Mouse (Mus musculus): ENCODE results near the gene Kif2a. TPM values are rescaled to one million over a fixed set of nuclear protein-coding genes. Genes with fewer than 3 reads are reported as not detected.

Gene Kif2a
- total and polyA plus RNA-seq, 3 experiments, result 4.3 to 37.6 (median 27.0) TPM

- Histone ChIP-seq H3K9ac (ENCODE audit: low read depth, low read length) (no peak overlapping the region), H3K27me3 (ENCODE audit: control insufficient read depth, insufficient read depth, low read length) (no peaks in the 10 kb centered on the region), H3K27ac (no peak overlapping the region), H3K4me1 (ENCODE audit: control insufficient read depth, insufficient read depth, low read length) (no peaks in the 10 kb centered on the region), H3K36me3 (ENCODE audit: control insufficient read depth, insufficient read depth, low read length) (no peaks in the 10 kb centered on the region), H3K4me3 (no peak overlapping the region), H3K79me2 (replicated peaks; ENCODE audit: control insufficient read depth, insufficient read depth, low read length) (no peaks in the 10 kb centered on the region)
- intact Hi-C loops (cut with DNase I), result no loop called here
- WGBS, result 61% methylated on average over 7 of the region's 7 CpGs
- TF ChIP-seq CTCF (IDR thresholded peaks at IDR 0.05), result no peak
- TF ChIP-seq POLR2A (IDR thresholded peaks at IDR 0.05; ENCODE audit: insufficient read depth, low read depth, low read length), result no peak
- no peak for TF ChIP-seq EP300 (IDR thresholded peaks at IDR 0.05; ENCODE audit: insufficient read depth, low read depth, low read length)
- DNase-seq, result no peak
These were observed 38.2 kb upstream of the Kif2a start for GRCm38 (mm10) chr13:107060098-107060497.

- WGBS, result 81% methylated on average over 3 of the region's 3 CpGs
- H3K36me3 ChIP-seq (ENCODE audit: control insufficient read depth, insufficient read depth, low read length), result no peaks in the 10 kb centered on the region
These were observed 37.5 kb upstream of the Kif2a start for GRCm38 (mm10) chr13:107059460-107059859.

GRCm38 (mm10) chr13:107056318-107056717 lies 34.4 kb upstream of the Kif2a start:
- Histone ChIP-seq H3K79me2 (replicated peaks; ENCODE audit: control insufficient read depth, insufficient read depth, low read length) (no peaks in the 10 kb centered on the region), H3K27ac (no peak overlapping the region), H3K36me3 (ENCODE audit: control insufficient read depth, insufficient read depth, low read length) (no peaks in the 10 kb centered on the region), H3K9ac (ENCODE audit: low read depth, low read length) (no peak overlapping the region), H3K4me3 (no peak overlapping the region), H3K27me3 (ENCODE audit: control insufficient read depth, insufficient read depth, low read length) (no peaks in the 10 kb centered on the region), H3K4me1 (ENCODE audit: control insufficient read depth, insufficient read depth, low read length) (no peaks in the 10 kb centered on the region)
- TF ChIP-seq CTCF (IDR thresholded peaks at IDR 0.05), result peak; percentile 54
- no peak for TF ChIP-seq EP300 (IDR thresholded peaks at IDR 0.05; ENCODE audit: insufficient read depth, low read depth, low read length)
- no peak for TF ChIP-seq POLR2A (IDR thresholded peaks at IDR 0.05; ENCODE audit: insufficient read depth, low read depth, low read length)
- peak in 1 of 2 experiments; percentile 32 for DNase-seq
- 24% methylated on average over 4 of the region's 4 CpGs for WGBS
- intact Hi-C loops (cut with DNase I), result no loop called here

More at GRCm38 (mm10) chr13:107059460-107059859, 37.5 kb upstream of the Kif2a start:
- Histone ChIP-seq H3K4me1 (ENCODE audit: control insufficient read depth, insufficient read depth, low read length) (no peaks in the 10 kb centered on the region), H3K79me2 (replicated peaks; ENCODE audit: control insufficient read depth, insufficient read depth, low read length) (no peaks in the 10 kb centered on the region), H3K4me3 (no peak overlapping the region), H3K9ac (ENCODE audit: low read depth, low read length) (no peak overlapping the region), H3K27ac (no peak overlapping the region), H3K27me3 (ENCODE audit: control insufficient read depth, insufficient read depth, low read length) (no peaks in the 10 kb centered on the region)
- intact Hi-C loops (cut with DNase I), result no loop called here
- TF ChIP-seq EP300 (IDR thresholded peaks at IDR 0.05; ENCODE audit: insufficient read depth, low read depth, low read length), result no peak
- no peak for TF ChIP-seq CTCF (IDR thresholded peaks at IDR 0.05)
- no peak for TF ChIP-seq POLR2A (IDR thresholded peaks at IDR 0.05; ENCODE audit: insufficient read depth, low read depth, low read length)
- DNase-seq, result no peak

- Histone ChIP-seq H3K79me2 (replicated peaks; ENCODE audit: control insufficient read depth, insufficient read depth, low read length) (no peaks in the 10 kb centered on the region), H3K27me3 (ENCODE audit: control insufficient read depth, insufficient read depth, low read length) (no peaks in the 10 kb centered on the region), H3K4me3 (no peak overlapping the region), H3K27ac (no peak overlapping the region; the same call in 1 of the 2 replicates), H3K4me1 (ENCODE audit: control insufficient read depth, insufficient read depth, low read length) (no peaks in the 10 kb centered on the region), H3K36me3 (ENCODE audit: control insufficient read depth, insufficient read depth, low read length) (no peaks in the 10 kb centered on the region), H3K9ac (ENCODE audit: low read depth, low read length) (no peak overlapping the region)
- WGBS, result 35% methylated on average over 4 of the region's 4 CpGs
- DNase-seq, result peak in 1 of 2 experiments; percentile 10
- intact Hi-C loops (cut with DNase I), result no loop called here
- no peak for TF ChIP-seq POLR2A (IDR thresholded peaks at IDR 0.05; ENCODE audit: insufficient read depth, low read depth, low read length)
- no peak for TF ChIP-seq EP300 (IDR thresholded peaks at IDR 0.05; ENCODE audit: insufficient read depth, low read depth, low read length)
- no peak for TF ChIP-seq CTCF (IDR thresholded peaks at IDR 0.05)
These were observed 32.6 kb upstream of the Kif2a start for GRCm38 (mm10) chr13:107054496-107054895.

- H3K79me2 ChIP-seq (replicated peaks; ENCODE audit: control insufficient read depth, insufficient read depth, low read length), result no peaks in the 10 kb centered on the region
- no peak overlapping the region for H3K4me3 ChIP-seq
- no peak for DNase-seq
- no peak for TF ChIP-seq CTCF (IDR thresholded peaks at IDR 0.05)
- no peak for TF ChIP-seq EP300 (IDR thresholded peaks at IDR 0.05; ENCODE audit: insufficient read depth, low read depth, low read length)
- no peak for TF ChIP-seq POLR2A (IDR thresholded peaks at IDR 0.05; ENCODE audit: insufficient read depth, low read depth, low read length)
- no peaks in the 10 kb centered on the region for H3K4me1 ChIP-seq (ENCODE audit: control insufficient read depth, insufficient read depth, low read length)
- H3K27me3 ChIP-seq (ENCODE audit: control insufficient read depth, insufficient read depth, low read length), result no peaks in the 10 kb centered on the region
- H3K27ac ChIP-seq, result no peak overlapping the region
- intact Hi-C loops (cut with DNase I), result no loop called here
- 42% methylated on average over 3 of the region's 3 CpGs for WGBS
- no peaks in the 10 kb centered on the region for H3K36me3 ChIP-seq (ENCODE audit: control insufficient read depth, insufficient read depth, low read length)
- H3K9ac ChIP-seq (ENCODE audit: low read depth, low read length), result no peak overlapping the region
These were observed 29.4 kb upstream of the Kif2a start for GRCm38 (mm10) chr13:107051342-107051741.

GRCm38 (mm10) chr13:107044229-107044628 lies 22.3 kb upstream of the Kif2a start:
- no peaks in the 10 kb centered on the region for H3K36me3 ChIP-seq (ENCODE audit: control insufficient read depth, insufficient read depth, low read length)
- no peaks in the 10 kb centered on the region for H3K79me2 ChIP-seq (replicated peaks; ENCODE audit: control insufficient read depth, insufficient read depth, low read length)
- WGBS, result 25% methylated on average over 5 of the region's 5 CpGs
- H3K9ac ChIP-seq (ENCODE audit: low read depth, low read length), result no peak overlapping the region
- no peak overlapping the region for H3K27ac ChIP-seq
- no peak for DNase-seq
- no peak overlapping the region for H3K4me3 ChIP-seq
- no peaks in the 10 kb centered on the region for H3K27me3 ChIP-seq (ENCODE audit: control insufficient read depth, insufficient read depth, low read length)
- no peak for TF ChIP-seq CTCF (IDR thresholded peaks at IDR 0.05)
- no peak for TF ChIP-seq EP300 (IDR thresholded peaks at IDR 0.05; ENCODE audit: insufficient read depth, low read depth, low read length)
- no peak for TF ChIP-seq POLR2A (IDR thresholded peaks at IDR 0.05; ENCODE audit: insufficient read depth, low read depth, low read length)
- intact Hi-C loops (cut with DNase I), result no loop called here
- peaks cover 2% of the 10 kb centered on the region; the same call in 1 of the 2 replicates for H3K4me1 ChIP-seq (ENCODE audit: control insufficient read depth, insufficient read depth, low read length)
